Mouse (Mus musculus) liver, embryonic 16.5 days (tissue): ENCODE measurements around the gene Chid1. TPM values are rescaled to one million over a fixed set of nuclear protein-coding genes. Genes with fewer than 3 reads are reported as not detected.
A peak's percentile ranks its signal among the peaks of the same experiment; 100 is the strongest.

ENCODE experiments used
- ATAC-seq: fragments of 200-750 bp; cut with Nextera tagmentation; 2 replicates; pipeline ENCODE4 v1.8.0; 2017; ENCODE audit warnings: low read depth, mild to moderate bottlenecking, moderate number of reproducible peaks, moderate library complexity
- H3K27ac ChIP-seq: fragments of 300-500 bp; sonication (generic); 2 replicates; pipeline ENCODE4 v1.5.1; 2014; ENCODE audit warnings: mild to moderate bottlenecking, low read length
- H3K27me3 ChIP-seq: fragments of 300-500 bp; sonication (generic); 2 replicates; pipeline ENCODE4 v1.6.1; 2014; ENCODE audit warnings: low read depth, low read length, mixed read lengths; ENCODE audit not compliant: control insufficient read depth, insufficient read depth
- H3K36me3 ChIP-seq: fragments of 300-500 bp; sonication (generic); 2 replicates; pipeline ENCODE4 v1.6.1; 2014; ENCODE audit warnings: mild to moderate bottlenecking; ENCODE audit not compliant: control insufficient read depth, insufficient read depth
- H3K4me1 ChIP-seq: fragments of 300-500 bp; sonication (generic); 2 replicates; pipeline ENCODE4 v1.6.1; 2014; ENCODE audit warnings: low read depth, low read length, mixed read lengths; ENCODE audit not compliant: control insufficient read depth
- H3K4me2 ChIP-seq: fragments of 300-500 bp; sonication (generic); 2 replicates; pipeline ENCODE4 v1.6.1; 2014; ENCODE audit warnings: low read depth, low read length, mixed read lengths
- H3K4me3 ChIP-seq: fragments of 300-500 bp; sonication (generic); 2 replicates; pipeline ENCODE4 v1.5.1; 2014; ENCODE audit warnings: low read depth, mild to moderate bottlenecking, low read length
- H3K9ac ChIP-seq: fragments of 300-500 bp; sonication (generic); 2 replicates; pipeline ENCODE4 v1.6.1; 2014; ENCODE audit warnings: low read depth, low read length
- H3K9me3 ChIP-seq: fragments of 300-500 bp; sonication (generic); replicated peaks from 2 replicates; pipeline ENCODE4 v1.6.1; 2016; ENCODE audit warnings: low read length; ENCODE audit not compliant: control insufficient read depth
- WGBS: fragments of 180-500 bp; shearing (Covaris S2); extraction: QIAGEN DNeasy Blood & Tissue Kit; methylation state at CpG from one replicate; pipeline ENCODE4 v1.1.7; 2014; ENCODE audit not compliant: insufficient replicate concordance; 5-methylcytosine and 5-hydroxymethylcytosine counted together
- polyA plus RNA-seq: library from polyadenylated mRNA; unstranded; fragments of >200 nt; fragmentation: Nextera tagmentation; extraction: Ambion mirVana; gene quantifications from 2 replicates; pipeline ENCODE4 v1.2.1, GENCODE M21; 2015

Gene Chid1
- polyA plus RNA-seq, 1 experiment from 2014 or later: 25.3 TPM

DNA sequence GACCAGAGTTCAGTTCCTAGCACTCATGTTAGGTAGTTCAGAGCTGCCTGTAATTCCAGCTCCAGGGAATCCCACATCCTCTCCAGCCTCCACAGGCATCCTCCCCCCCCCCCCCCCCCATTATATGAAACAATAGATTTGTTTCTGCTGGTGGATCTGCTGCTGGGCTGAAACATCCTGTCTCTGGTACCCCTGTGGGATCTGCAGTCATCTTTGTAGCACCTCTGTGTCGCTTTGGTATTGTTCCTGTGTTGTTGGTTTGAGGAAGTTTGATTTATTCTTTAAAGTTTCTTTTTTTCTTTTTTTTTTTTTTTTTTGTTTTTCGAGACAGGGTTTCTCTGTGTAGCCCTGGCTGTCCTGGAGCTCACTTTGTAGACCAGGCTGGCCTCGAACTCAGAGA, 35.8 kb upstream of the Chid1 start:
- Histone ChIP-seq H3K27ac (no peak overlapping the region), H3K4me1 (peaks cover 69% of the 10 kb centered on the region), H3K9ac (no peak overlapping the region), H3K4me2 (no peak overlapping the region), H3K36me3 (no peaks in the 10 kb centered on the region; the same call in 1 of the 2 replicates), H3K27me3 (no peaks in the 10 kb centered on the region), H3K4me3 (no peak overlapping the region), H3K9me3 (no peaks in the 10 kb centered on the region)
- 92% methylated on average over 3 of the region's 3 CpGs for WGBS
- ATAC-seq: no peak

DNA sequence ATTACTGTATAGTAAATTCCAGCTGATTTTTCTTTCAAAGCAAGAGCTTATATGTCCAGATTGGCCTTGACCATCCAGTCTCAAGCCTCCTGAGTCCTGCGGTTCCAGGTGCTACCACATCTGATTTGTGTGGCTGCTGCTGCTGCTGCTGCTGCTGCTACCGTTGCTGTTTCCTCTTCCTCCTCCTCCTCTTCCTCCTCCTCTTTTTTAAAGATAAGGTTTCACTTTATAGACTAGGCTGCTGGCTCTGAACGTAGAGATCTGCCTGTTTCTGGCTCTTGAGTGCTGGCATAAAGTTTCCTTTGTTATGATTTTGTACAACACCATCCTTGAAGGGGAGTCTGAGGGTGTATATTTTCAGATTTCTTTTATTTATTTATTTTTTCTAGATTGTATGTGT, 34.4 kb upstream of the Chid1 start:
- no peak overlapping the region for H3K4me2 ChIP-seq
- H3K27me3 ChIP-seq: no peaks in the 10 kb centered on the region
- no peak overlapping the region for H3K9ac ChIP-seq
- H3K27ac ChIP-seq: no peak overlapping the region
- no peaks in the 10 kb centered on the region for H3K9me3 ChIP-seq
- no peak for ATAC-seq
- no peaks in the 10 kb centered on the region; the same call in 1 of the 2 replicates for H3K36me3 ChIP-seq
- WGBS: 14% methylated on average over 3 of the region's 3 CpGs
- H3K4me1 ChIP-seq: peaks cover 57% of the 10 kb centered on the region
- no peak overlapping the region for H3K4me3 ChIP-seq

DNA sequence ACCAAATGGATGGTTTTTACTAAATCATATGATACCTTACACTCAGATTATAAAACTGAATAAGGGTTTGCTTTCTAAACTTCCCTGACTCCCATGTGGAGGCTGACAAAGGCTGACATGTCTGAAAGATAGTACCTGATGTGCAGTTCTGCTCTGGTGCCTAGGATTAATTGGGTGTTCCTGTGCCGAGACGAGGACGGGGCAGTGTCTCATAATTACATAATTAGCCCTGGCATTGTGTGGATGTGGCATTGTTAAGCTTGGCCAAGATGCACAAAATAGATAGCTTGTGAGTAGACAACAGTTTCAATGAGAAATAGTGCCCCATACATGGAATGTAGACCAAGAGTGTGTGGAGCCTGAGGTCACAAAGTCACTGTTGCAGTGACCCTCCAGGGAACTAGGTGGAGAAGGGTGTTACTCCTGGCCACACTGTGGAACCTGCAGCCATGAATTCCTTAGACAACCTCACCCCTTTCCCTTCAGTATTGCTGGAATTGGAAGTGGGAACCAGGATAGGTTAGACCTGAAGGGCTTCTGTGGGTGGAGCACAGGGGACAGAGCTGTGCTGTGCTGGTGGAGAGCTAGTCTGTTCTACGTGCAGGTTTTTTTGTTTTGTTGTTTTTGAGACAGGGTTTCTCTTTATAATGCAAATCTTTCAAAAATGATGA, 31.1 kb upstream of the Chid1 start:
- no peak overlapping the region for H3K4me3 ChIP-seq
- no peak overlapping the region for H3K9ac ChIP-seq
- 73% methylated on average over 4 of the region's 4 CpGs for WGBS
- no peak overlapping the region for H3K27ac ChIP-seq
- H3K4me1 ChIP-seq: peaks cover 46% of the 10 kb centered on the region
- no peaks in the 10 kb centered on the region for H3K27me3 ChIP-seq
- ATAC-seq: no peak
- peaks cover 4% of the 10 kb centered on the region for H3K36me3 ChIP-seq
- H3K4me2 ChIP-seq: no peak overlapping the region
- H3K9me3 ChIP-seq: no peaks in the 10 kb centered on the region

DNA sequence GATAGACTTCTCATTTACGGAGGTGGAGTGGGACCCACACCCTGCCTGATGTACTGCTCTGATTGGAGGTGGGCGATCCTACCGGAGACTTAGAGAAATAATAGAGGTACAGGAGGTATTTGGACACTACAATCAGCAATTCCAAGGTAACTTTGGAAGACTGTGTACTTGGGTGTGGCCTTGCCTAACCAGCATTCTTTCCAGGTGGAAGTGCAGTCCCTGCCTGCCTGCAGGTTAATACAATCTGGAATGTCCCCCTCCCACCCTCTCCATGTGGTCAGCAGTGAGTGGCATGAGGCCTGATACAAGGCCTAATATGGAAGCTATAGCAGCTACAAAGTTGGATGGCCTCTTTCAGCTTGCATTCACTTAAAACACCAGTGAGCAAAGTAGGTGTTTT, 30.3 kb upstream of the Chid1 start:
- H3K9me3 ChIP-seq: no peaks in the 10 kb centered on the region
- WGBS: 88% methylated on average over 3 of the region's 3 CpGs
- no peak for ATAC-seq
- no peak overlapping the region for H3K4me2 ChIP-seq
- H3K4me1 ChIP-seq: peaks cover 49% of the 10 kb centered on the region
- H3K27me3 ChIP-seq: no peaks in the 10 kb centered on the region
- H3K27ac ChIP-seq: no peak overlapping the region
- H3K9ac ChIP-seq: no peak overlapping the region
- H3K4me3 ChIP-seq: no peak overlapping the region
- peaks cover 7% of the 10 kb centered on the region for H3K36me3 ChIP-seq

DNA sequence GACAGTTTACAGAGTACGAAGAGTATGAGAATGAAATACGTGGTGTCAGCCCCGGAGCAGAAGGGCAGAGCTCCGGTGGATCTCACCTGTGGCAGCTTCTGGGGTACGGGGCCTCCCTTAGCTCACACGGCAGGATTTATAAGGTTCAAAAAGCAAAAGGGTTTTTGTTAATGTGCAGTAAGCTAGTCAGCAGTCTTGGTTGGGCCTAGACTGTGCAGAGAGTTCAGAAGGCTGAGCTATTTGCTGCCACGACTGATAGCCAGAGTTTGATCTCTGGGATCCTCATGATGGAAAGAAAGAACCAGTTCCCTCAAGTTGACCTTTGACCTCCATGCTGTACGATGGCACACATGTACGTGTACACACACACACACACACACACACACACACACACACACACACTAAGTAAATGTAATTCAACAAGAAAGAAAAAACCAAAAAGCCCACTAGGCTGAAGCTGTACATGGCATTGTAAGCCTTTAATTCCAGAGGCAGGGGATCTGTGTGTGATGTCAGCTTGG, 29.7 kb upstream of the Chid1 start:
- Histone ChIP-seq H3K9ac (no peak overlapping the region), H3K27ac (peak overlapping the region; percentile 25; the same call in 1 of the 2 replicates), H3K27me3 (no peaks in the 10 kb centered on the region), H3K9me3 (no peaks in the 10 kb centered on the region), H3K36me3 (peaks cover 7% of the 10 kb centered on the region), H3K4me1 (peaks cover 55% of the 10 kb centered on the region), H3K4me2 (no peak overlapping the region), H3K4me3 (no peak overlapping the region)
- 82% methylated on average over 9 of the region's 9 CpGs for WGBS
- no peak for ATAC-seq

DNA sequence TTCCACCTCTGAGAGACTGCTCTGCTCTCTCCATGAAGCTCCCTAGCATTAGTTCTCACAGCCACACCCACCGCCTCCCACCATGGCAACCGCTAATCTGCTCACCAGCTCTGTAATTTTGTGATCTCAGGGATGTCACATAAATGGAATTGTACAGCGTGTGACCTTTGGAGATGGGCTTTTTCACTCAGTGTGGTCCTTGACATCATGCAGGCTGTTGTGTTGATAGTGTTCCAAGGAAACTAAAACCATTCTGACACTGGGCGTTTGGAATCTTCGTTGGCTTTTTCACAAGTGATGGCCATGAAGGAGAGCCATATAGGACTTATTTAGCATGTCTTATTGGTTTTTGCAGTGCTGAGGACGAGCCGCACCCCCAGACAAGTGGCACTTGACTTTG, 26.9 kb upstream of the Chid1 start:
- Histone ChIP-seq H3K27ac (no peak overlapping the region; the same call in 1 of the 2 replicates), H3K4me3 (no peak overlapping the region), H3K9me3 (no peaks in the 10 kb centered on the region), H3K4me1 (peaks cover 51% of the 10 kb centered on the region), H3K9ac (no peak overlapping the region), H3K36me3 (peaks cover 7% of the 10 kb centered on the region), H3K27me3 (no peaks in the 10 kb centered on the region), H3K4me2 (no peak overlapping the region)
- no peak for ATAC-seq
- 75% methylated on average over 7 of the region's 7 CpGs for WGBS

DNA sequence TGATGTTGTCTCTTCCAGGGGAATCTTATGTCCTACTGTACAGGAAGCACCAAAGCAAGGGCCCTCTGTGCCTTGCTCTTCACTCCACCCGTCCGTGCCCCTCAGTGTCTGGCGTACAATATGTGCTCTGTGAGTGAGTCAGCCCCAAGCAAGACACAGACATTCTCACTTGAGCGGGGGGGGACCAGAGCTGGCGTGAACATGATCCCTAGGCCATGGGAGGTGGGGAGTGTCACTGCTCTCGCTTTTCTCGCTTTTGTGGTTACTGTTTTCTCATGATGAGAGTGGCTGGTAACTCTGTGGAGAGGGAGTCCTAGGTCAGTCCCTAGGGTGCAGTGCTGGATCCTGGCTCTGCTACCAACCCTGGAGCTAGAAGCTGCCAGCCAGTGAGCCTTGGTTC, 24.9 kb upstream of the Chid1 start:
- Histone ChIP-seq H3K36me3 (peaks cover 7% of the 10 kb centered on the region), H3K4me3 (peak overlapping the region; percentile 1; the same call in 1 of the 2 replicates), H3K4me2 (peak overlapping the region; percentile 75), H3K9me3 (no peaks in the 10 kb centered on the region), H3K27me3 (no peaks in the 10 kb centered on the region), H3K4me1 (peaks cover 68% of the 10 kb centered on the region), H3K27ac (peak overlapping the region; percentile 58), H3K9ac (peak overlapping the region; percentile 38)
- ATAC-seq: no peak
- WGBS: 60% methylated on average over 7 of the region's 7 CpGs

DNA sequence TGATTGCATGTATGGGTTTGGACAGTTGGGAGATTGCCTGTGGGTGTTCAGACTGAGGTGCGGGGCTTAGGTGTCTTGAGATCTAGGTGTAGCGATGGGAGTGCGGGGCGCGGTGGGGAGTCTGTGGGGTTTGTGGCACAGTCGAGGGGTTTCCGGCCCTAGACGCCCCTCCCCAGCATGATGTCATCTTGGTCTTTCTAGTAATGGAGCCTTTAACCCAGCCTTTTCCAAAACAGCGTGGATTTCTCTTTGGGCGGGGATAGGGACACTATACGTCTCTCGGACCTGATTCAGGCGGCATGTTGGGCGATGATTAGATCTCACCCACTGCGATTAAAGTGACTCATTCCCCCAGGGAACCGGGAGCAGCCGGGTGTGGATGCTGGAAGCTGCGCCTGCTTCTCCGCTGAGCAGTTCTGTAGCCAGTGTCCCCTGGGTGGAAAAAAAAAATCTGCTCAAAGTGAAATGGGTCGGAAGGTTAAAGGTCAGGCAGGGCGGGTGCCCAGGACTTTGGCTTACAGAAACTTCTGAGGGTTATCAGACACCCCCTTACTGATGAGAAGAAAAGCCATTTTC, 23.3 kb upstream of the Chid1 start:
- under 1% methylated on average over 21 of the region's 21 CpGs for WGBS
- peak overlapping the region; percentile 99 for H3K9ac ChIP-seq
- H3K4me2 ChIP-seq: peak overlapping the region; percentile 75
- no peak for ATAC-seq
- H3K27me3 ChIP-seq: no peaks in the 10 kb centered on the region
- peak overlapping the region; percentile 93 for H3K27ac ChIP-seq
- H3K4me1 ChIP-seq: peaks cover 73% of the 10 kb centered on the region
- peak overlapping the region; percentile 82 for H3K4me3 ChIP-seq
- H3K36me3 ChIP-seq: peaks cover 7% of the 10 kb centered on the region
- no peaks in the 10 kb centered on the region for H3K9me3 ChIP-seq

DNA sequence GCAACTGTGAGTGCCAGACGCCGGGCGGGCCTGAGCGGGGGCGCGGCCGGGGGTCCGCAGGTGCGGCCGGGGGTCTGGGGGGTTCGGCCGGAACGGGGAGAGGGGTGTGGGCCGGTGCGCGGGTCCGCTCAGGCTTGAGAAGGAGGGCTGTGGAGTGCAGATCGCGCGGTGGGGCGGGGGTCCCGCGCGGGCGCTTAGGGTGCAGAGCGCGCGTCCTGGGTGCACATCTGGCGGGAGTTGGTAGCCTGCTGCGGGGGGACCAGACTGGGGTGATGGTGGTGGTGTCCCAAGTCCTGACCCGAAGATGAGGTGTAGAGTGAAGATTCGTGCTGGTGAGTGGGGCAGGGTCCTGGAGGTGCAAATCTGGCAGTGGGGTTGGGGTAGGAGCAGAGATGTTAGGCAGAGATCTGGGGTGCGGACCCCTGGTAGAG, 22.8 kb upstream of the Chid1 start:
- peak overlapping the region; percentile 93 for H3K27ac ChIP-seq
- no peak for ATAC-seq
- no peaks in the 10 kb centered on the region for H3K9me3 ChIP-seq
- H3K36me3 ChIP-seq: peaks cover 7% of the 10 kb centered on the region
- WGBS: under 1% methylated on average over 33 of the region's 33 CpGs
- H3K4me1 ChIP-seq: peaks cover 77% of the 10 kb centered on the region
- H3K27me3 ChIP-seq: no peaks in the 10 kb centered on the region
- H3K4me3 ChIP-seq: peak overlapping the region; percentile 82
- peak overlapping the region; percentile 99 for H3K9ac ChIP-seq
- peak overlapping the region; percentile 75 for H3K4me2 ChIP-seq
